Comparison of ENCODE assay signal across 9 mouse cellular contexts in genomic region chr6:8414020-8414419, GRCm38 (mm10).
DNase-seq lines count a peak whose midpoint lies in the region; ATAC-seq and TF ChIP-seq lines count a peak whose summit lies in the region.
"Had no signal": no experiment of that assay in that cellular context is flagged by ENCODE, and none has a peak within 500 bp of the region (broad histone marks: within the 10 kb centered on the region; RNA-seq: fewer than 3 reads in every experiment).

No protein-coding gene starts in this region.

- H3K27me3 ChIP-seq in E14TG2a.4 (ENCODE audit: insufficient read depth, low read length) = no peaks in the 10 kb centered on the region; the same call in 1 of the 2 replicates
- no peaks in the 10 kb centered on the region for H3K27me3 ChIP-seq in intestine, embryonic 15.5 days (replicated peaks)
- H3K27me3 ChIP-seq: limb, embryonic 15.5 days had no signal

- no peak for ATAC-seq in intestine, embryonic 15.5 days

- no peaks in the 10 kb centered on the region for H3K4me1 ChIP-seq in E14TG2a.4 (replicated peaks; ENCODE audit: low read depth, low read length)
- H3K4me1 ChIP-seq in intestine, embryonic 15.5 days (replicated peaks) = no peaks in the 10 kb centered on the region
- H3K4me1 ChIP-seq: limb, embryonic 15.5 days had no signal

- intact Hi-C loops in left cerebral cortex, adult 2 months (cut with DNase I) = loop anchor here (5.0 kb wide), 2 partner anchors 93 to 122 kb away; partner anchors contain the start of gene Glcci1
- intact Hi-C loops in left cerebral cortex, postnatal 10 days (cut with DNase I) = loop anchor here (5.0 kb wide), 1 partner anchor 137 kb away; no protein-coding TSS in a partner anchor

- no peaks in the 10 kb centered on the region for H3K9me3 ChIP-seq in E14TG2a.4 (ENCODE audit: low read length)
- H3K9me3 ChIP-seq in intestine, embryonic 15.5 days = no peaks in the 10 kb centered on the region
- H3K9me3 ChIP-seq: limb, embryonic 15.5 days had no signal

- H3K36me3 ChIP-seq in E14TG2a.4 (ENCODE audit: insufficient read depth, low read length) = no peaks in the 10 kb centered on the region
- H3K36me3 ChIP-seq in intestine, embryonic 15.5 days = no peaks in the 10 kb centered on the region
- H3K36me3 ChIP-seq: limb, embryonic 15.5 days had no signal

- no peak overlapping the region for H3K4me2 ChIP-seq in intestine, embryonic 15.5 days (replicated peaks)
- H3K4me2 ChIP-seq: limb, embryonic 15.5 days had no signal

- peak in 1 of 2 experiments; percentile 37 for DNase-seq in left cerebral cortex, adult 2 months (ENCODE audit: extremely low spot score in 1 of 2, low spot score in 2 of 2)
- DNase-seq in left cerebral cortex, postnatal 10 days (ENCODE audit: extremely low spot score in 1 of 2, low spot score in 2 of 2) = no peak
- peak; percentile 42 for DNase-seq in cerebellum, adult 11 months
- peak; percentile 18 for DNase-seq in kidney, postnatal 14 days
- DNase-seq in urinary bladder, postnatal 36 days (ENCODE audit: low spot score in 2 of 2) = no peak
- no peak for DNase-seq in liver

- no peak for TF ChIP-seq CTCF in left cerebral cortex, adult 2 months (IDR thresholded peaks at IDR 0.05)
- no peak for TF ChIP-seq CTCF in E14TG2a.4 (conservative IDR thresholded peaks at IDR 0.05; ENCODE audit: low read length)

- H3K27ac ChIP-seq in left cerebral cortex, adult 2 months = peak overlapping the region; percentile 42
- H3K27ac ChIP-seq in intestine, embryonic 15.5 days = no peak overlapping the region
- H3K27ac ChIP-seq: limb, embryonic 15.5 days had no signal

- WGBS in intestine, embryonic 15.5 days = 63% methylated on average over 9 of the region's 9 CpGs

- 0 out of 2 replicates have a peak overlapping the region, but pooled peaks have one; percentile 2 for H3K4me3 ChIP-seq in left cerebral cortex, adult 2 months
- H3K4me3 ChIP-seq in E14TG2a.4 (replicated peaks; ENCODE audit: low read length) = 0 out of 2 replicates have a peak overlapping the region, but pooled peaks have one; percentile 35
- H3K4me3 ChIP-seq in intestine, embryonic 15.5 days (replicated peaks) = no peak overlapping the region
- H3K4me3 ChIP-seq: limb, embryonic 15.5 days had no signal

- no peak overlapping the region for H3K9ac ChIP-seq in intestine, embryonic 15.5 days
- H3K9ac ChIP-seq: limb, embryonic 15.5 days had no signal

Comparison
In these comparisons a context has a peak if more than half of its experiments do, and no peak if none do; other contexts are left out.
1. DNase-seq: peak in cerebellum, adult 11 months (single experiment) and kidney, postnatal 14 days (single experiment); none in left cerebral cortex, postnatal 10 days (0 of 2), urinary bladder, postnatal 36 days (0 of 2) and liver (single experiment).